Mouse (Mus musculus): ENCODE results near the gene Col1a1. TPM values are rescaled to one million over a fixed set of nuclear protein-coding genes. Genes with fewer than 3 reads are reported as not detected.

The Col1a1 gene
- total RNA-seq, 2 experiments from 2014 or later: 182 to 211 TPM

Other genes starting within 250 kb of the Col1a1 start
- gene Gm11541, start 231.7 kb upstream of the Col1a1 start, total RNA-seq (2021): not detected
- under 1 TPM; 0.59 to 0.86 TPM for gene Cdc34b, start 194.4 kb upstream of the Col1a1 start, total RNA-seq (2021)
- gene Tmem92, start 153.5 kb upstream of the Col1a1 start, total RNA-seq (2021): not detected
- not detected for gene Hils1, start 31.4 kb downstream of the Col1a1 start, total RNA-seq (2021)
- gene Sgca, start 40.1 kb downstream of the Col1a1 start, total RNA-seq (2021): 100 to 1,000 TPM; 142 to 163 TPM
- gene Ppp1r9b, start 54.8 kb downstream of the Col1a1 start, total RNA-seq (2021): 10 to 100 TPM; 45.5 to 52.6 TPM
- 1 to 10 TPM; 1.2 to 1.5 TPM for gene Samd14, start 73.7 kb downstream of the Col1a1 start, total RNA-seq (2021)
- 100 to 1,000 TPM; 377 to 397 TPM for gene Pdk2, start 105.1 kb downstream of the Col1a1 start, total RNA-seq (2021)
- gene Itga3, start 140.6 kb downstream of the Col1a1 start, total RNA-seq (2021): 10 to 100 TPM; 10.8 to 11.7 TPM
- not detected for gene Dlx3, start 183.9 kb downstream of the Col1a1 start, total RNA-seq (2021)
- gene Dlx4, start 210.0 kb downstream of the Col1a1 start, total RNA-seq (2021): under 1 TPM in 1 of 2 experiments, not detected in 1; 0.11 TPM